Mouse (Mus musculus) liver, embryonic 14.5 days (tissue): ENCODE data around the gene Rbbp5.

ENCODE experiments used
- CTCF ChIP-seq: IDR thresholded peaks from 2 replicates; pipeline ENCODE4 v1.5.1; 2016; ENCODE audit warnings: antibody characterized with exemption, low read depth, control low read depth
- EP300 ChIP-seq: IDR thresholded peaks from 2 replicates; pipeline ENCODE4 v1.6.1; 2016; ENCODE audit warnings: antibody characterized with exemption, low read depth

DNA sequence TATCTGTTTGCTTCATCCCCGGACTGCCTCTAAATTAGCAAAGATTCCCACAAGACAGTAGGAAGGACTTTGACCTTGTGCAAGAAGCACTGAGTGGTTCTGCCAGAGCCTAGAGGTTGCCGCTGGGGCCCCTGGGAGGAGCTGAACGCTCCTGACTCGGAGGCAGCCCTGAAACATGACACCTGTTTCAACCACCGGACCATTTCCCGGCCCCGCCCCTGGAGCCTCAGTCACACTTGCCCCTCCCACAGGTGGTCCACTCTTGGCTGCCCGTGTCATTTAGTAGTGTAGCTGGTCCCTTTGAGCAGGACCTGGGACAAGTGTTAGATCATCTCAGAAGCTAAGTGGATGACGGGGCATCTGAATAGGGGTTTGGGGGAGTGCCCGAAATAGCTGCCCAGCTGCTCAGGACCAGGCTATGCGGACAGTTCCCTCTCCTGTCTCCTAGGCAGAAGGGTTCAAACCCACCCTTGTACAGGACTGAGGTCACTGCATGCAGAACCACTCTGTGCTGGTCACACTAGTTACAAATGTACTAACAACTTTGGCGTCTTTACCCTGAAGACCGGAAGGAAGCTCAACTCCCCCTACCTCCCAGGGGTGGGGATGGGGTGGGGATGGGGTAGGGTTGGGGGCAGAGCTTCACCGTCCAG, 64.1 kb downstream of the Rbbp5 start:
- no peak for TF ChIP-seq CTCF
- TF ChIP-seq EP300, result no peak
